Mouse (Mus musculus) heart, embryonic 14.5 days (tissue): ENCODE data around the gene Pcyox1. TPM values are rescaled to one million over a fixed set of nuclear protein-coding genes. Genes with fewer than 3 reads are reported as not detected.

Source experiments
- ATAC-seq: fragments of 200-750 bp; cut with Nextera tagmentation; 2 replicates; pipeline ENCODE4 v1.8.0; 2017; ENCODE audit warnings: low read depth, moderate TSS enrichment; ENCODE audit not compliant: insufficient number of reproducible peaks, insufficient read depth, low FRiP score
- H3K27ac ChIP-seq, 2 experiments: fragments of 200-500 bp in 1 of 2; fragments of 300-500 bp in 1 of 2; sonication (generic) in 1 of 2; replicated peaks in 1 of 2; 2 replicates each; pipeline ENCODE4 v1.5.1; 2012 to 2014; ENCODE audit warnings: low read depth in 2 of 2, low read length in 2 of 2, control low read depth in 1 of 2, mild to moderate bottlenecking in 1 of 2, mixed read lengths in 1 of 2; ENCODE audit not compliant: control insufficient read depth in 1 of 2, insufficient read depth in 1 of 2
- H3K27me3 ChIP-seq: fragments of 300-500 bp; sonication (generic); 2 replicates; pipeline ENCODE4 v1.6.1; 2014; ENCODE audit warnings: mild to moderate bottlenecking, low read length, control low read depth; ENCODE audit not compliant: control insufficient read depth, insufficient read depth
- H3K36me3 ChIP-seq: fragments of 300-500 bp; sonication (generic); 2 replicates; pipeline ENCODE4 v1.6.1; 2014; ENCODE audit warnings: mild to moderate bottlenecking, control low read depth, low read length, mixed read lengths; ENCODE audit not compliant: control insufficient read depth, insufficient read depth
- H3K4me1 ChIP-seq, 2 experiments: fragments of 200-500 bp in 1 of 2; fragments of 300-500 bp in 1 of 2; sonication (generic) in 1 of 2; 2 replicates each; pipeline ENCODE4 v1.6.1; 2012 to 2014; ENCODE audit warnings: low read length in 2 of 2, control low read depth in 1 of 2, mixed read lengths in 1 of 2; ENCODE audit not compliant: control insufficient read depth in 2 of 2, insufficient read depth in 2 of 2
- H3K4me2 ChIP-seq: fragments of 300-500 bp; sonication (generic); 2 replicates; pipeline ENCODE4 v1.6.1; 2014; ENCODE audit warnings: mild to moderate bottlenecking, low read length
- H3K4me3 ChIP-seq, 2 experiments: fragments of 200-500 bp in 1 of 2; fragments of 300-500 bp in 1 of 2; sonication (generic) in 1 of 2; 2 replicates each; pipeline ENCODE4 v1.5.1; 2012 to 2014; ENCODE audit warnings: low read length in 2 of 2, mild to moderate bottlenecking in 2 of 2, control low read depth in 1 of 2, low read depth in 1 of 2, moderate library complexity in 1 of 2; ENCODE audit not compliant: control insufficient read depth in 1 of 2, insufficient read depth in 1 of 2
- H3K9ac ChIP-seq: fragments of 300-500 bp; sonication (generic); 2 replicates; pipeline ENCODE4 v1.6.1; 2014; ENCODE audit warnings: mild to moderate bottlenecking, low read length
- H3K9me3 ChIP-seq: fragments of 300-500 bp; sonication (generic); 2 replicates; pipeline ENCODE4 v1.6.1; 2016; ENCODE audit warnings: low read length, control low read depth; ENCODE audit not compliant: control insufficient read depth
- WGBS: fragments of 180-500 bp; shearing (Covaris S2); extraction: QIAGEN DNeasy Blood & Tissue Kit; methylation state at CpG from one replicate; pipeline ENCODE4 v1.1.7; 2014; 5-methylcytosine and 5-hydroxymethylcytosine counted together
- polyA plus RNA-seq: library from polyadenylated mRNA; unstranded; fragments of >200 nt; fragmentation: Nextera tagmentation; extraction: Ambion mirVana; gene quantifications from 2 replicates; pipeline ENCODE4 v1.2.1, GENCODE M21; 2014

The Pcyox1 gene
- polyA plus RNA-seq, 1 experiment from 2014 or later = 59.2 TPM

- no peak for ATAC-seq
- Histone ChIP-seq H3K36me3 (peaks cover 79% of the 10 kb centered on the region), H3K9me3 (no peaks in the 10 kb centered on the region), H3K4me3 (no peak overlapping the region), H3K9ac (no peak overlapping the region), H3K4me1 (no peaks in the 10 kb centered on the region; a peak in 1 of 4 replicates), H3K27ac (no peak overlapping the region), H3K4me2 (no peak overlapping the region), H3K27me3 (no peaks in the 10 kb centered on the region)
- 93% methylated on average over 1 of the region's 1 CpGs for WGBS
Observed at GRCm38 (mm10) chr6:86433696-86434095, 36.7 kb upstream of the Pcyox1 start.

DNA sequence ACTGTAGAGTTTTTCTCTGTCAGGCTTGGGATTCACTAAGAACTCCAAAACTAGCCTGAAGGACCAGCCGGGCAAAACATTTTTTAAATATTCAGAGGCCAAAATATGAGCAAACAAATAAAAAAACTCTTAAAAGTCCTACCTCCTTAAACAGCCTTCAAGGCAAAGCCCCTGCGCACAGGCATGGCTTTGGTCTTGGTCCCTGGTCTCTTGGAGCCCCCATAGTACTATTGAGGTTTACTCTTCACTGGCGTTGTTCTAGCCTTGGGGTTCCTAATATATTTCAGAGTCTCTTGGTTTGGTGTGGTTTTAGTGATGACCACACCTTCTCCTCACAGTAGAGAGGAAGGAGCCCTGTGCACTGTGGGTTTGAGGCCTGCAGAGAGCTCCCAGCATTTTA lies 34.6 kb upstream of the Pcyox1 start:
- Histone ChIP-seq H3K9me3 (no peaks in the 10 kb centered on the region), H3K27me3 (no peaks in the 10 kb centered on the region), H3K36me3 (peaks cover 96% of the 10 kb centered on the region), H3K9ac (no peak overlapping the region), H3K4me1 (no peaks in the 10 kb centered on the region), H3K27ac (no peak overlapping the region), H3K4me2 (no peak overlapping the region), H3K4me3 (no peak overlapping the region)
- ATAC-seq = no peak
- WGBS = 98% methylated on average over 3 of the region's 3 CpGs

GRCm38 (mm10) chr6:86426358-86426757 lies 29.4 kb upstream of the Pcyox1 start, which contains the start of gene Gm44790:
TSS of gene Gm44790 (plus strand) at chr6:86426658.
- no peak within 1 kb of the TSS for H3K27ac ChIP-seq
- no peak within 1 kb of the TSS for H3K4me3 ChIP-seq
- H3K36me3 ChIP-seq = peaks cover 90% of the 10 kb centered on the region
- no peak within 1 kb of the TSS for H3K9ac ChIP-seq
- no peaks in the 10 kb centered on the region for H3K27me3 ChIP-seq
- H3K4me1 ChIP-seq = no peaks in the 10 kb centered on the region
- WGBS = 89% methylated on average over 1 of the region's 1 CpGs
- no peak for ATAC-seq
- no peaks in the 10 kb centered on the region for H3K9me3 ChIP-seq
- no peak within 1 kb of the TSS for H3K4me2 ChIP-seq

- H3K4me2 ChIP-seq = no peak overlapping the region
- H3K4me3 ChIP-seq = no peak overlapping the region
- H3K9ac ChIP-seq = no peak overlapping the region
- 76% methylated on average over 6 of the region's 6 CpGs for WGBS
- H3K4me1 ChIP-seq = no peaks in the 10 kb centered on the region
- no peak overlapping the region for H3K27ac ChIP-seq
- no peak for ATAC-seq
- H3K9me3 ChIP-seq = no peaks in the 10 kb centered on the region
- no peaks in the 10 kb centered on the region for H3K27me3 ChIP-seq
- peaks cover 89% of the 10 kb centered on the region for H3K36me3 ChIP-seq
Observed at GRCm38 (mm10) chr6:86420491-86420890, 23.5 kb upstream of the Pcyox1 start.

DNA sequence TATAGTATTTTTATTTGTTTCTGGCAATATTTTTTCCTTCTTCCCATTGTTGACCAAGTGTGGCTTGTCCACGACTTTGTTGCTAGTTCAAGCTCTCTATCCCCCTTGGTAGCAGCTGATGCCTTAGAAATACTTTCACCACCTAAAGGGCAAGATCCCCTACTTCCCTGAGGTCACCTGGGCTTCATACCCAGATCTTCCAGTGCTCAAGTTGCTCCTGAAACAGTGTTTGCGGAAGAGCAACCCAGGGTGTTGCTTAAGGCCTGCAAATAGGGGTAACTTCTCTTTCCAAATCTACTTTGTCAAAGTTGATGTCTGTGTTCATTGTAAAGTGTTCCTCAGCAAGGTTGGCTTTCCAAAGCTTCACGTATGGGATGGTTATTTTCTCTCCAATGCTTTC lies 22.3 kb upstream of the Pcyox1 start:
- 85% methylated on average over 3 of the region's 3 CpGs for WGBS
- no peaks in the 10 kb centered on the region for H3K27me3 ChIP-seq
- H3K9me3 ChIP-seq = no peaks in the 10 kb centered on the region
- H3K4me1 ChIP-seq = no peaks in the 10 kb centered on the region
- no peak overlapping the region for H3K4me3 ChIP-seq
- H3K27ac ChIP-seq = no peak overlapping the region
- peaks cover 86% of the 10 kb centered on the region for H3K36me3 ChIP-seq
- H3K4me2 ChIP-seq = no peak overlapping the region
- no peak for ATAC-seq
- H3K9ac ChIP-seq = no peak overlapping the region

GRCm38 (mm10) chr6:86418711-86419110 lies 21.8 kb upstream of the Pcyox1 start:
- H3K27ac ChIP-seq = no peak overlapping the region
- no peaks in the 10 kb centered on the region for H3K9me3 ChIP-seq
- H3K4me1 ChIP-seq = no peaks in the 10 kb centered on the region
- H3K4me3 ChIP-seq = no peak overlapping the region
- no peak overlapping the region for H3K9ac ChIP-seq
- no peak for ATAC-seq
- WGBS = 92% methylated on average over 6 of the region's 6 CpGs
- no peak overlapping the region for H3K4me2 ChIP-seq
- peaks cover 86% of the 10 kb centered on the region for H3K36me3 ChIP-seq
- H3K27me3 ChIP-seq = no peaks in the 10 kb centered on the region

GRCm38 (mm10) chr6:86406306-86406705 lies 9.4 kb upstream of the Pcyox1 start:
- Histone ChIP-seq H3K4me2 (peak overlapping the region; percentile 78), H3K4me3 (peak overlapping the region in 1 of 2 experiments; percentile 91; a peak in 1 of 4 replicates)
- ATAC-seq = no peak

DNA sequence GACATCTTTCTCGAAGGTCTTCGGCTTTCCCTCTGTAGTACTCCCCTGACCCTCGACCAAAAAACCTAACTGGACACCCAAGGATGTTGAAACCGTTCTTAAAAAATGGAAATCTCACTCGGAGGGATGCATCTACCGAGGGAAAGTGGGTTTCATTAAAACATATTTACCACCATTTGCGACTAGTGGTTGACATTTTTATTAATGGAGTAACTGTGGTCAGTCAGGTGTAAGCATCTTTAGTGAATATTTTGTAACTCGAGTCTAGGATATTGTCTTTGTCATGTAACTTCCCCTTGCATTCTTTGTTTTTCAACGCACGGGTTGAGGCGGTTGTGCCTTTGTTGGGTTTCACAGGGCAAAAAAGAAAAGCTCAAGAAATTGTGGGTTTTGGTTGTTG lies 8.0 kb upstream of the Pcyox1 start:
- Histone ChIP-seq H3K9me3 (no peaks in the 10 kb centered on the region), H3K4me2 (peak overlapping the region; percentile 78), H3K4me3 (peak overlapping the region; percentile 83 to 91), H3K27ac (peak overlapping the region; percentile 99 to 100), H3K4me1 (peaks cover 2 to 20% of the 10 kb centered on the region in 2 experiments; a peak in 3 of 4 replicates), H3K27me3 (no peaks in the 10 kb centered on the region), H3K9ac (peak overlapping the region; percentile 99), H3K36me3 (peaks cover 15% of the 10 kb centered on the region)
- no peak for ATAC-seq
- WGBS = under 1% methylated on average over 11 of the region's 11 CpGs

More at GRCm38 (mm10) chr6:86406306-86406705, 9.4 kb upstream of the Pcyox1 start:
- Histone ChIP-seq H3K27me3 (no peaks in the 10 kb centered on the region), H3K4me1 (peaks cover 2 to 18% of the 10 kb centered on the region in 2 experiments; a peak in 3 of 4 replicates), H3K9ac (no peak overlapping the region), H3K9me3 (no peaks in the 10 kb centered on the region), H3K36me3 (peaks cover 15% of the 10 kb centered on the region), H3K27ac (no peak overlapping the region)
